Mouse (Mus musculus): ENCODE results near the gene Spsb1. TPM values are rescaled to one million over a fixed set of nuclear protein-coding genes. Genes with fewer than 3 reads are reported as not detected.

The Spsb1 gene
- polyA plus RNA-seq, 1 experiment from 2014 or later = 19.2 TPM

GRCm38 (mm10) chr4:149959816-149960215 is 5.0 kb upstream of the Spsb1 start:
- no peak overlapping the region for H3K4me2 ChIP-seq (replicated peaks; ENCODE audit: low read depth, low read length)
- WGBS = 45% methylated on average over 10 of the region's 10 CpGs
- H3K9ac ChIP-seq (replicated peaks; ENCODE audit: low read depth) = no peak overlapping the region
- no peaks in the 10 kb centered on the region for H3K9me3 ChIP-seq (ENCODE audit: low read length)
- peaks cover 8% of the 10 kb centered on the region; the same call in 1 of the 2 replicates for H3K27me3 ChIP-seq (replicated peaks; ENCODE audit: insufficient read depth, low read length)
- DNase-seq (ENCODE audit: low spot score) (no peak), ATAC-seq (no peak)
- no peak overlapping the region for H3K4me3 ChIP-seq (ENCODE audit: low read depth, low read length)
- no peak for TF ChIP-seq EP300 (IDR thresholded peaks at IDR 0.05)
- TF ChIP-seq CTCF (IDR thresholded peaks at IDR 0.05) = no peak
- peaks cover 5% of the 10 kb centered on the region; the same call in 1 of the 2 replicates for H3K4me1 ChIP-seq (ENCODE audit: insufficient read depth, low read depth, low read length)
- no peaks in the 10 kb centered on the region for H3K36me3 ChIP-seq (ENCODE audit: insufficient read depth, low read length)
- H3K27ac ChIP-seq (ENCODE audit: low read length) = no peak overlapping the region

- Histone ChIP-seq H3K36me3 (ENCODE audit: insufficient read depth, low read length) (no peaks in the 10 kb centered on the region), H3K9ac (replicated peaks; ENCODE audit: low read depth) (no peak overlapping the region), H3K9me3 (ENCODE audit: low read length) (no peaks in the 10 kb centered on the region), H3K4me1 (ENCODE audit: insufficient read depth, low read depth, low read length) (peaks cover 5% of the 10 kb centered on the region; the same call in 1 of the 2 replicates), H3K27me3 (replicated peaks; ENCODE audit: insufficient read depth, low read length) (peaks cover 8% of the 10 kb centered on the region; the same call in 1 of the 2 replicates), H3K4me3 (ENCODE audit: low read depth, low read length) (no peak overlapping the region), H3K4me2 (replicated peaks; ENCODE audit: low read depth, low read length) (no peak overlapping the region), H3K27ac (ENCODE audit: low read length) (no peak overlapping the region)
- DNase-seq (ENCODE audit: low spot score) = peak; percentile 88
- ATAC-seq = no peak
- WGBS = 1% methylated on average over 5 of the region's 5 CpGs
- no peak for TF ChIP-seq EP300 (IDR thresholded peaks at IDR 0.05)
- peak; percentile 96 for TF ChIP-seq CTCF (IDR thresholded peaks at IDR 0.05)
Measured at GRCm38 (mm10) chr4:149958566-149958965, 3.7 kb upstream of the Spsb1 start.

- Histone ChIP-seq H3K9me3 (ENCODE audit: low read length) (no peaks in the 10 kb centered on the region), H3K36me3 (ENCODE audit: insufficient read depth, low read length) (no peaks in the 10 kb centered on the region), H3K4me1 (ENCODE audit: insufficient read depth, low read depth, low read length) (peaks cover 15% of the 10 kb centered on the region; the same call in 1 of the 2 replicates), H3K4me3 (ENCODE audit: low read depth, low read length) (no peak overlapping the region), H3K27ac (ENCODE audit: low read length) (peak overlapping the region; percentile 47), H3K27me3 (replicated peaks; ENCODE audit: insufficient read depth, low read length) (peaks cover 8% of the 10 kb centered on the region; the same call in 1 of the 2 replicates), H3K9ac (replicated peaks; ENCODE audit: low read depth) (peak overlapping the region; percentile 23; the same call in 1 of the 2 replicates), H3K4me2 (replicated peaks; ENCODE audit: low read depth, low read length) (peak overlapping the region; percentile 85; the same call in 1 of the 2 replicates)
- ATAC-seq = peak; percentile 5
- peak; percentile 76 for DNase-seq (ENCODE audit: low spot score)
- TF ChIP-seq EP300 (IDR thresholded peaks at IDR 0.05) (peak; percentile 66), CTCF (IDR thresholded peaks at IDR 0.05) (peak; percentile 44)
- 27% methylated on average over 13 of the region's 13 CpGs for WGBS
Measured at GRCm38 (mm10) chr4:149956048-149956447, 1.2 kb upstream of the Spsb1 start.

GRCm38 (mm10) chr4:149955631-149956030 is 788 bp upstream of the Spsb1 start:
- Histone ChIP-seq H3K27me3 (replicated peaks; ENCODE audit: insufficient read depth, low read length) (peaks cover 8% of the 10 kb centered on the region; the same call in 1 of the 2 replicates), H3K36me3 (ENCODE audit: insufficient read depth, low read length) (no peaks in the 10 kb centered on the region), H3K4me2 (replicated peaks; ENCODE audit: low read depth, low read length) (peak overlapping the region; percentile 85), H3K4me3 (ENCODE audit: low read depth, low read length) (peak overlapping the region; percentile 79; the same call in 1 of the 2 replicates), H3K9me3 (ENCODE audit: low read length) (no peaks in the 10 kb centered on the region), H3K4me1 (ENCODE audit: insufficient read depth, low read depth, low read length) (peaks cover 15% of the 10 kb centered on the region; the same call in 1 of the 2 replicates), H3K9ac (replicated peaks; ENCODE audit: low read depth) (peak overlapping the region; percentile 23; the same call in 1 of the 2 replicates), H3K27ac (ENCODE audit: low read length) (peak overlapping the region; percentile 68)
- TF ChIP-seq CTCF (IDR thresholded peaks at IDR 0.05) (no peak), EP300 (IDR thresholded peaks at IDR 0.05) (no peak)
- WGBS = 11% methylated on average over 15 of the region's 15 CpGs
- ATAC-seq (no peak), DNase-seq (ENCODE audit: low spot score) (peak; percentile 59)

- no peaks in the 10 kb centered on the region for H3K36me3 ChIP-seq (ENCODE audit: insufficient read depth, low read length)
- 3% methylated on average over 32 of the region's 32 CpGs for WGBS
- H3K4me2 ChIP-seq (replicated peaks; ENCODE audit: low read depth, low read length) = peak overlapping the region; percentile 85
- H3K4me3 ChIP-seq (ENCODE audit: low read depth, low read length) = peak overlapping the region; percentile 79
- TF ChIP-seq EP300 (IDR thresholded peaks at IDR 0.05) (no peak), CTCF (IDR thresholded peaks at IDR 0.05) (no peak)
- peak; percentile 76 for DNase-seq (ENCODE audit: low spot score)
- H3K27me3 ChIP-seq (replicated peaks; ENCODE audit: insufficient read depth, low read length) = peaks cover 8% of the 10 kb centered on the region; the same call in 1 of the 2 replicates
- peak overlapping the region; percentile 90 for H3K27ac ChIP-seq (ENCODE audit: low read length)
- ATAC-seq = no peak
- H3K4me1 ChIP-seq (ENCODE audit: insufficient read depth, low read depth, low read length) = peaks cover 15% of the 10 kb centered on the region; the same call in 1 of the 2 replicates
- peak overlapping the region; percentile 87 for H3K9ac ChIP-seq (replicated peaks; ENCODE audit: low read depth)
- H3K9me3 ChIP-seq (ENCODE audit: low read length) = no peaks in the 10 kb centered on the region
Measured at GRCm38 (mm10) chr4:149953621-149954481, 992 bp downstream of the Spsb1 start.

- H3K4me1 ChIP-seq (ENCODE audit: insufficient read depth, low read depth, low read length) = peaks cover 15% of the 10 kb centered on the region; the same call in 1 of the 2 replicates
- H3K9me3 ChIP-seq (ENCODE audit: low read length) = no peaks in the 10 kb centered on the region
- DNase-seq (ENCODE audit: low spot score) (peak; percentile 34), ATAC-seq (no peak)
- H3K27me3 ChIP-seq (replicated peaks; ENCODE audit: insufficient read depth, low read length) = peaks cover 8% of the 10 kb centered on the region; the same call in 1 of the 2 replicates
- TF ChIP-seq EP300 (IDR thresholded peaks at IDR 0.05) (no peak), CTCF (IDR thresholded peaks at IDR 0.05) (no peak)
- H3K36me3 ChIP-seq (ENCODE audit: insufficient read depth, low read length) = no peaks in the 10 kb centered on the region
- H3K9ac ChIP-seq (replicated peaks; ENCODE audit: low read depth) = no peak overlapping the region
- no peak overlapping the region for H3K4me2 ChIP-seq (replicated peaks; ENCODE audit: low read depth, low read length)
- H3K4me3 ChIP-seq (ENCODE audit: low read depth, low read length) = no peak overlapping the region
- H3K27ac ChIP-seq (ENCODE audit: low read length) = no peak overlapping the region
- WGBS = 77% methylated on average over 9 of the region's 9 CpGs
Measured at GRCm38 (mm10) chr4:149952201-149952600, 2.6 kb downstream of the Spsb1 start.

All from lung, postnatal 0 days (tissue).